Comparison of ENCODE assay signal across 8 mouse cellular contexts in the genomic region with DNA sequence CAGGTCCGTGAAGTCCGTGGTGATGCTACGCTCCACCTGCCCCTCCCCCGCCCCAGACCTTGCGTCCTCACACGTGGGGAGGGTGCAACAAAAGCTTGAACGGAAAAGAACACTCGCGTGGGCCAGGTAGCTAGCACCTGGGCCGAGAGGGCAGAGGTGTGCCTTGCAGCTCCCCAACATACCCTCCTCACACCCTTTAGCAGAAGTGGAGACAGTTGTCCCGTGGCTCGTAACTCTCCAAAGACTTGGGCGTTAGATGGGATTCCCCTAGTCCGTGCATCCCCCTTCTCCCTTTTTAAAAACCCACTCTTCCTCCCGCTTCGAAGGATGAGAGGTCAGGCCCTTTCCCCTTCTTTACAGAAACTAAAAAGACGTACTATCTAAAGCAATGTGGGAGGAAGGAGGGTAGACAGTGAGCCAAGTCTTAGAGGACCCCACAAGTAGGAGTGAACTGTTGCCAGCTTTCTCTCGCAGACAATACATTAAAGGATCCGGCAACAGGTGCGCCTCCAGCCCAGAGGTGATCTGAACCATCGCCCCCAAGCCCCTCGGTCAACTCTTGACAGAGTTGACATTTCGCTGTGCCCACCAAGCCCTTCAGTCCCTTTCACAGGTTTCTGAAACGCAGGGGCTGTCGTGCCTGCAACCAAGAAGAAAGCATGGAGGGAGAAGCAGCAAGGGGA. TPM values are rescaled to one million over a fixed set of nuclear protein-coding genes. Genes with fewer than 3 reads are reported as not detected.
A peak's percentile ranks its signal among the peaks of the same experiment; 100 is the strongest.
DNase-seq lines count a peak whose midpoint lies in the region; ATAC-seq and TF ChIP-seq lines count a peak whose summit lies in the region.

No protein-coding gene starts in this region.

- H3K27ac ChIP-seq in ES-Bruce4 (ENCODE audit: insufficient read depth, low read length) = no peak overlapping the region
- H3K27ac ChIP-seq in forebrain, embryonic 10.5 days = peak overlapping the region; percentile 90
- peak overlapping the region; percentile 81; the same call in 1 of the 2 replicates for H3K27ac ChIP-seq in limb, embryonic 13.5 days

- peak; percentile 11 for DNase-seq in heart, adult 8-10 months (ENCODE audit: low spot score)
- DNase-seq in heart, postnatal 4 days = no peak
- DNase-seq in forebrain, embryonic 10.5 days (ENCODE audit: extremely low spot score, low spot score) = no peak
- no peak for DNase-seq in spleen, postnatal 4 days (ENCODE audit: low spot score in 2 of 2)
- DNase-seq in frontal cortex, postnatal 36 days (ENCODE audit: low spot score in 2 of 2) = no peak

- H3K4me1 ChIP-seq in ES-Bruce4 (ENCODE audit: control insufficient read depth, insufficient read depth, low read length) = no peaks in the 10 kb centered on the region
- peaks cover 76% of the 10 kb centered on the region for H3K4me1 ChIP-seq in forebrain, embryonic 10.5 days
- H3K4me1 ChIP-seq in limb, embryonic 13.5 days = peaks cover 35% of the 10 kb centered on the region

- H3K4me2 ChIP-seq in limb, embryonic 13.5 days (replicated peaks) = peak overlapping the region; percentile 99

- TF ChIP-seq CTCF in ES-Bruce4 (IDR thresholded peaks at IDR 0.05; ENCODE audit: low read depth, low read length) = no peak

- H3K36me3 ChIP-seq in ES-Bruce4 (ENCODE audit: control insufficient read depth, insufficient read depth, low read length, poor library complexity, severe bottlenecking) = no peaks in the 10 kb centered on the region
- H3K36me3 ChIP-seq in forebrain, embryonic 10.5 days (replicated peaks) = 0 out of 2 replicates have a peak, but pooled peaks cover 4% of the 10 kb centered on the region
- H3K36me3 ChIP-seq in limb, embryonic 13.5 days = no peaks in the 10 kb centered on the region

- H3K4me3 ChIP-seq in ES-Bruce4 (ENCODE audit: low read depth, low read length) = peak overlapping the region; percentile 73
- peak overlapping the region; percentile 94 for H3K4me3 ChIP-seq in forebrain, embryonic 10.5 days
- H3K4me3 ChIP-seq in limb, embryonic 13.5 days = peak overlapping the region; percentile 82

- TF ChIP-seq EP300 in ES-Bruce4 (IDR thresholded peaks at IDR 0.05; ENCODE audit: insufficient read depth, low read depth, low read length) = no peak

- no peak for ATAC-seq in limb, embryonic 13.5 days (ENCODE audit: low FRiP score, low read depth)
- ATAC-seq in neutrophil, adult 5-6 weeks (ENCODE audit: extremely low read depth, insufficient number of reproducible peaks, low FRiP score, poor library complexity, severe bottlenecking) = 0 out of 2 replicates have a peak, but pooled peaks have one; percentile 3

- under 1% methylated on average over 25 of the region's 25 CpGs for WGBS in forebrain, embryonic 10.5 days
- WGBS in limb, embryonic 13.5 days = 1% methylated on average over 25 of the region's 25 CpGs

- peaks cover 14% of the 10 kb centered on the region for H3K27me3 ChIP-seq in ES-Bruce4 (ENCODE audit: control insufficient read depth, insufficient read depth, low read length, poor library complexity, severe bottlenecking)
- H3K27me3 ChIP-seq in forebrain, embryonic 10.5 days (ENCODE audit: poor library complexity, severe bottlenecking) = peaks cover 40% of the 10 kb centered on the region
- H3K27me3 ChIP-seq in limb, embryonic 13.5 days = peaks cover 38% of the 10 kb centered on the region

- H3K9ac ChIP-seq in ES-Bruce4 (ENCODE audit: low read depth, poor library complexity, severe bottlenecking) = peak overlapping the region; percentile 49
- peak overlapping the region; percentile 74 for H3K9ac ChIP-seq in limb, embryonic 13.5 days

- H3K9me3 ChIP-seq in ES-Bruce4 (replicated peaks; ENCODE audit: control insufficient read depth, insufficient read depth, low read length, poor library complexity, severe bottlenecking) = no peaks in the 10 kb centered on the region
- no peaks in the 10 kb centered on the region for H3K9me3 ChIP-seq in forebrain, embryonic 10.5 days
- H3K9me3 ChIP-seq in limb, embryonic 13.5 days = no peaks in the 10 kb centered on the region

- no peak for TF ChIP-seq POLR2A in ES-Bruce4 (IDR thresholded peaks at IDR 0.05; ENCODE audit: insufficient read depth, low read length)

RNA-seq across cellular contexts. Expression of a gene that starts 8.5 kb away (rescaled TPM):
- total RNA-seq in heart, adult 8-10 months (2022) = 1 to 10 TPM in 2 of 4 experiments, under 1 TPM in 2; 0.53 to 2.1 (median 1.2) TPM
- 1 to 10 TPM; 1.9 TPM for total RNA-seq in heart, postnatal 4 days (2021)
- 1.4 and 1.7 TPM in 2 replicates for polyA plus RNA-seq in ES-Bruce4 (2011; ENCODE audit: insufficient read depth, insufficient read length, low read depth, missing spikeins)
- 7.4 and 7.8 TPM in 2 replicates for polyA plus RNA-seq in forebrain, embryonic 10.5 days (2016; fragmentation: Nextera tagmentation; extraction: Ambion mirVana)
- polyA plus RNA-seq in limb, embryonic 13.5 days (2015; fragmentation: Nextera tagmentation; extraction: Ambion mirVana) = 8.7 and 9.1 TPM in 2 replicates
- total RNA-seq in neutrophil, adult 5-6 weeks (2017) = 0.37 TPM in 1 of 2 replicates, not detected in the other
